Mouse (Mus musculus): Measurements from ENCODE around the gene Icam5.
"Not testable (repeated sequence)": the region's sequence is repeated elsewhere in the genome, so short reads cannot be mapped to it uniquely, and the experiment has no call there.

The Icam5 gene

GRCm38 (mm10) chr9:21036161-21036560 is 4.3 kb downstream of the Icam5 start:
- no peak for DNase-seq

GRCm38 (mm10) chr9:21036666-21037065 is 4.8 kb downstream of the Icam5 start:
- DNase-seq: no peak

- DNase-seq: no peak
Observed at GRCm38 (mm10) chr9:21037481-21037891, 5.6 kb downstream of the Icam5 start.

GRCm38 (mm10) chr9:21039779-21040178 is 7.9 kb downstream of the Icam5 start:
- DNase-seq: no peak

GRCm38 (mm10) chr9:21041308-21041707 is 9.4 kb downstream of the Icam5 start:
- no peak for DNase-seq

- DNase-seq: no peak
Observed at GRCm38 (mm10) chr9:21043563-21043962, 11.7 kb downstream of the Icam5 start.

DNA sequence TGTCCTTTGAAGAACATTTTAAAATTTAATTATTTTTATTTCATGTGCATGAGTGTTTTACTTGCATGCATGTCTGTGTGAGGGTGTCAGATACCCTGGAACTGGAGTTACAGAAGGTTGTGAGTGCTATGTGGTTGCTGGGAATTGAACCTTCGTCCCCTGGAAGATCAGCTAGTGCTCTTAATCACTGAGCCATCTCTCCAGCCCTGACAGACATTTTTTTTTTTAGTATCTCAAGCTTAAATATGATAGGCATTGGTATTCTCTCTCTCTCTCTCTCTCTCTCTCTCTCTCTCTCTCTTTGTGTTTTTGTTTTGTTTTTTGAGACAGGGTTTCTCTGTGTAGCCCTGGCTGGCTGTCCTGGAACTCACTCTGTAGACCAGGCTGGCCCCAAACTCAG is 12.9 kb downstream of the Icam5 start:
- DNase-seq: not testable (repeated sequence)

DNA sequence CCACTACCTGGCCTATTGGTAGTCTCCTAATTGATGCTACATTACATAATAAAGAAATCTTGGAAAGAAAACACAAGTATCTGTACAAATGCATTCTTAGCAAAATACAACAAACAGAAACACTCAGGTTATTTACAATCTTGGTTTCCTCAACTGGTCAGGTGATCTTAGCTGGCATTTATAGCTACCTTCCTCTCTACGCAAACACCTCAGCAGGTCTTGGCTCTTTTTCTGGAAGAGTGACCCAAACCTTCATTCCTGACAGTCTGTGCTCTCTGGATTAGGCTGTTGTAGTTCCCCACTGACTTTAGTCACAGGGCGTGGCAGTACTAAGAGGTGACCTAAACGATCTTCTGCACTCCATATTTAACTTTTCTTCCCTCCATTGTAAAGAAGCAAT is 13.4 kb downstream of the Icam5 start:
- DNase-seq: no peak

GRCm38 (mm10) chr9:21051578-21051977 is 19.7 kb downstream of the Icam5 start:
- DNase-seq: no peak

DNA sequence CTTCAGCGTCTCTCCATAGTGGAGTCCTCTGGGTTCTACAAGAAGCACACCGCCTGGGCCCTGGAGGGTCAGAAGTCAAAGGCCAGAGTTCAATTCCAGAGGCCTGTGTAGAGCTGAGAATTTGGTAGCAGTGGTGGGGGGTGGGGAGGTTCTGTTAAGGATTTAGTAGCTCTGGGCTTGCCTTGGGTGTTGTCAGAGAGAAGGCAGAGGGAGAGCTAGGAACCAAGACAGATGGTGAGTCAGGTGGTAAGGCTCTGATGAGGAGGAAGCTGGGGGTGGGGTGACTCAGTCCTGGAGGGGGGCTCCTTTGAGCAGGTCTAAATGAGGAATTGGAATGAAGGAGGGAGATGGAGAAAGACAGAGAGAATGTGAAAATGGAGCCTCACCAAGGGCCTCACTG is 31.1 kb downstream of the Icam5 start:
- DNase-seq: no peak

GRCm38 (mm10) chr9:21067006-21067684 is 35.3 kb downstream of the Icam5 start, which contains the start of gene Zglp1:
Zglp1 (minus strand) TSS chr9:21067093.
- no peak for DNase-seq

- no peak for DNase-seq
Observed at GRCm38 (mm10) chr9:21072641-21073040, 40.8 kb downstream of the Icam5 start.

DNA sequence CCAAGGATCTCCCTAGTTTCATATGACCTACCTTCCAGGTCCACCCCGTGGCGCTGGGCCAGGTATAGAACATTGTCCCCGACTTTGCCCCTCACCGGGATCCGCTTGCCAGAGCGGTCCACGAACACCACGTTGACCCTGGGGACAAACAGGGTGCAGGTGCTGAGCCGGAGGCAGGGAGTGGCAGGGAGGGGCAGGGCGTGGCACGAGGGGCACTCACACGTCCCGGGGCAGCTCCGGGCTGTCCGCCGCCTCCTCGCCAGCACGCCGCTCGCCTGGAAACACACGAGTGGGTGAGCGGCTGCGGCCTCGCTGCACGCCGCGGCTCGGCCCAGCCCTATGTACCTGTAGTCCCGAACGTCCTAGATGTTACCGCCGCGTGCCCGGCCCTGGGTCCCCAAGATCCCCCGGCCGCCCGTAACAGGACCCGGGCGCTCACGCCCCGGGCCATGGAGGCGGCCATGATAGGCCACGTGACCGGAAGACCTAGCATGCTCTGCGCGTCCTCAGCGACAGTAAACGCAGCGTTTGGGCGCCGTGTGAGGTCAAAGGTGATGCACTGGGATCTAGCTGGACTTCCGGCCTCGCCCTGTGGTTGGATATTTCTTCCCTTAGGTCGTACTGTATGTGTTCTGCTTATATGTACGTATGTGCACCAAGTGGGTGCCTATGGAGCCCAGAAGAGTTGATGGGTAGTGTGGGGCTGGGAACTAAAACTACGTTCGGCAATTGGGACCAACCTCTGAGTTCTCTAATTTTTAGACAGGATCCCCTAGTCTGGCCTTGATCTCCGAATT is 41.4 kb downstream of the Icam5 start, which contains the start of the genes Gm49373 and Fdx1l:
Gene Gm49373, minus strand, starts transcription at position 53 of the 797 bp plus-strand sequence.
Gene Fdx1l, minus strand, starts transcription at position 571 of the 797 bp plus-strand sequence.
- DNase-seq: peak; percentile 89 to 93

DNA sequence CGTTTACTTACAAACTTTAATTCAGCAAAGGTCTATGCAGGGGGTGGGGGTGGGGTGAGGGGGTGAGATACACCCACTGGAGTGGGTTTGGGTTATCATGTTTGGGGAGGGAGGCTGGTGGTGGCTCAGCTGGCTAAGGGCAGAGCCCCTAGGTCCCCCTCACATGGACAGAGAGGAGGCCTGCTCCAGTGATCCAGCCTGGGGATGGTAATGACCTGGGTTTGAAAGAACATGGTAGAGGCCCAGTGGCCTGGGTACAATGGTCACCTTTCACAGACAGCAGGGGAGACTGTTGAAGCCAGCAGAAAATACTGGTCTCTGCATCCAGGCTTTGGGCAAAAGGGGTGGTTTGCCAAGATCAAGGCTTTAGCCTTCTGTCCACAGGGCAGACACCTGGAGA is 42.3 kb downstream of the Icam5 start:
- DNase-seq: no peak

DNA sequence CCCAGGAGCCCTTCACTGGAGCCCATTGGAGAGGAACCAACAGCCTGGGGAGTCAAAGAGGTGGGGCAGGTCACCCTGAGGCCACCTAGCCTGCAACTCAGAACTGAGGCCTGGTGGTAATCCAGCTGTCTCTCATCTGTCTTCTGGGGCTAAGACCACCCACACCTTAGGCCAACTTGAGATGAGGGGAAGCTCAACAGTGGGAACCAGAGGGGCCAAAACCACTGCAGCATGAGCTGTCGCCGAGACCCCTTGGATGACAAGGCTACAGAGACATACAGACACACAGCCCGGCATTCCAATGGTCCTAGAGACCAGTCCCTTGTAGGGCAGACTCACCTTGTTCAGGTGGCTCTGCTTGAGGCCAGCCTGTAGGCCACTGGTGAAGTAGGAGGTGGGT is 43.8 kb downstream of the Icam5 start:
- no peak for DNase-seq

DNA sequence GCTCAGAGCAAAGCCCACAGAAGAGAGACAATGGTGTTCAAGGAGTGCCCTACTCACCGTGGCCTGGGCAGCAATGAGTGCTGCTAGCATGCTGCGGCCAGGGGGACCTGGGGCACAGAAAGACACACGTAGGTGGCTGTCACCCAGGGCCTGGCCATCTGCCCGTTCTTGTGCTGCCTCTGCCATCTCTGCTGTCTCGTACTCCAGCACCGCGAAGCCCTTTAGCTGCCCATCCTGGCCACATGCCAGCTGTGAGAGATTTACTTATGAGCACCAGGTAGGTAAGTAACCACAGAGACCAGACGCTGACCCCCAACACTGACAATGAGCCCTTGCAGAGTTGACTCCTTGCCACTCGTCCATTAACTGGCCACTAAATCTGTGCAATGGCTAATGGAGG is 49.3 kb downstream of the Icam5 start:
- DNase-seq: peak in 1 of 2 experiments; percentile 15

- no peak for DNase-seq
Observed at GRCm38 (mm10) chr9:21083324-21083723, 51.5 kb downstream of the Icam5 start.
